Mouse (Mus musculus): ENCODE results near the gene Slc16a9.

- TF ChIP-seq MAX (IDR thresholded peaks at IDR 0.05) (no peak), CTCF (IDR thresholded peaks at IDR 0.05; ENCODE audit: control insufficient read depth, insufficient read depth, insufficient read length) (no peak), USF1 (IDR thresholded peaks at IDR 0.05; ENCODE audit: low read depth) (no peak), MYOG (IDR thresholded peaks at IDR 0.05; ENCODE audit: control insufficient read depth, extremely low read depth, insufficient read length) (no peak)
Measured at GRCm38 (mm10) chr10:70299653-70300052, 54.8 kb downstream of the Slc16a9 start.

All from C2C12 (cell line).